Mouse (Mus musculus): ENCODE data around the gene Elovl6. TPM values are rescaled to one million over a fixed set of nuclear protein-coding genes. Genes with fewer than 3 reads are reported as not detected.

The Elovl6 gene
- polyA plus RNA-seq, 1 experiment from 2014 or later: 48.7 TPM

DNA sequence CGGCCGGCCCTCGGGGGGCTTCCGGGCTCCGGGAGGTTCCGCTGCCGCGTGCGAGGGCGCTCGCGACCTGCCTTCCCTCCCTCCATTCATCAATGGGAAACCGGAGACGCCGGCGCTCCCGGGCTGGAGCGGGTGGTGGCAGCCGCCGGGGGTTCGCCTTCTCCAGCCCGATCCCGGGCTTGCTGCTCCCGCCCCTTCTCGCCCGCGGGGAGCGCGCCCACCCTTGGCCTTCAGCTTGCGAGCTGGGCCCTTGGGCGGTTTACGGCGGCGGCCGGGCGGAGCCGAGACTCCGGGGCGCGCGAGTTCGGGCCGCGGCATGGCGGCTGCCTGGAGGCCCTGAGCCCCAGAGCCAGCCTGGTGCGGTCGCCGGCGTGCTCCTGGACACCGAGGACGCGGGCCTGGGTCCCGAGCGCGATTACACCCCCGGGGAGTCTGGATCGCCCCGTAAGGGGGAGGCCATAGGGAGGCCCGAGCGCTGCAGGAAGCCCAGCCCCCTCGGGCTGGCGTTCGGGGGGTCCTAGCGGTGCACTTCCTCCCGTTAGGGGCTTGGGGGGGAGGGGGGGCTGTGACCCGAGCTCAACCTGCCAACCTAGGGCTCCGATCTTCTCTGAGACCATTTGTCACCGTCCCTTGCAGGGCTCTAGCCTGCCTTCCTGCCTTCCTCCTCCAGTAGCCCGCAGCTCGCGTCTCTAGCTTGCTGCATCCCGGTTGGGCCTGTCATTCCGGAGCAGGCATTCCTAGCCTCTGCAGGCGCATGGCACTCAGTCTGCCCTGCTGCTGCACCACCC is 1.8 kb downstream of the Elovl6 start:
- peak overlapping the region; percentile 95 for H3K9ac ChIP-seq (replicated peaks; ENCODE audit: low read length)
- under 1% methylated on average over 49 of the region's 74 CpGs for WGBS
- H3K36me3 ChIP-seq (replicated peaks; ENCODE audit: control insufficient read depth, insufficient read depth, low read depth, low read length): no peaks in the 10 kb centered on the region
- peaks cover 6% of the 10 kb centered on the region for H3K4me1 ChIP-seq (ENCODE audit: control insufficient read depth, insufficient read depth, low read length)
- H3K9me3 ChIP-seq (replicated peaks; ENCODE audit: control insufficient read depth, low read length): no peaks in the 10 kb centered on the region
- ATAC-seq (replicated peaks; ENCODE audit: insufficient number of reproducible peaks, low FRiP score, low TSS enrichment, low read depth): peak; percentile 49
- peak overlapping the region; percentile 81 for H3K4me3 ChIP-seq (ENCODE audit: low read depth, low read length)
- DNase-seq (ENCODE audit: low spot score): peak; percentile 74
- peak overlapping the region; percentile 70 for H3K4me2 ChIP-seq (ENCODE audit: low read depth, low read length)
- no peaks in the 10 kb centered on the region for H3K27me3 ChIP-seq (ENCODE audit: control insufficient read depth, insufficient read depth, low read length)
- peak overlapping the region; percentile 98 for H3K27ac ChIP-seq (replicated peaks; ENCODE audit: low read depth, low read length)

DNA sequence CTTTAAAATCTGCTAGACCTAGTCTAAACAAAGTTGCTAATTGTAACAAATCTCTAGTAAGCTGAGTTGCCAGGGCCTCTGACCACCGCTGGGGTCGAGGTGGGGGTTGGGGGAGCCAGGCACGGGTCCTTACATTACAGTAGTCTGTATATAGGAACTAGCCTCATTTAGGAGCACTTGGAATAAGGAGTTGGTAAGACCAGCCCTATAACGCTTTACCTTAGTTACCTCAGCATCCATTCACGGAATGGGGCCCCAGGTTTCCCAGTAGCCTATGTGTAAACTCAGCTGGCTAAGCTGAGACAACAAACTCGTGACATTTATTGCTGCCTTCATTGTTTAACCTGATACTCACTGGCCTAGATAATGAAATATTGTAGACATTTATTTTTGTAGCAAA is 3.3 kb downstream of the Elovl6 start:
- H3K9ac ChIP-seq (replicated peaks; ENCODE audit: low read length): 0 out of 2 replicates have a peak overlapping the region, but pooled peaks have one; percentile 23
- no peaks in the 10 kb centered on the region for H3K27me3 ChIP-seq (ENCODE audit: control insufficient read depth, insufficient read depth, low read length)
- WGBS: 22% methylated on average over 6 of the region's 6 CpGs
- H3K36me3 ChIP-seq (replicated peaks; ENCODE audit: control insufficient read depth, insufficient read depth, low read depth, low read length): no peaks in the 10 kb centered on the region
- H3K4me3 ChIP-seq (ENCODE audit: low read depth, low read length): peak overlapping the region; percentile 81
- H3K27ac ChIP-seq (replicated peaks; ENCODE audit: low read depth, low read length): peak overlapping the region; percentile 70
- peaks cover 6% of the 10 kb centered on the region for H3K4me1 ChIP-seq (ENCODE audit: control insufficient read depth, insufficient read depth, low read length)
- DNase-seq (ENCODE audit: low spot score) (no peak), ATAC-seq (replicated peaks; ENCODE audit: insufficient number of reproducible peaks, low FRiP score, low TSS enrichment, low read depth) (no peak)
- peak overlapping the region; percentile 38; the same call in 1 of the 2 replicates for H3K4me2 ChIP-seq (ENCODE audit: low read depth, low read length)
- no peaks in the 10 kb centered on the region for H3K9me3 ChIP-seq (replicated peaks; ENCODE audit: control insufficient read depth, low read length)

DNA sequence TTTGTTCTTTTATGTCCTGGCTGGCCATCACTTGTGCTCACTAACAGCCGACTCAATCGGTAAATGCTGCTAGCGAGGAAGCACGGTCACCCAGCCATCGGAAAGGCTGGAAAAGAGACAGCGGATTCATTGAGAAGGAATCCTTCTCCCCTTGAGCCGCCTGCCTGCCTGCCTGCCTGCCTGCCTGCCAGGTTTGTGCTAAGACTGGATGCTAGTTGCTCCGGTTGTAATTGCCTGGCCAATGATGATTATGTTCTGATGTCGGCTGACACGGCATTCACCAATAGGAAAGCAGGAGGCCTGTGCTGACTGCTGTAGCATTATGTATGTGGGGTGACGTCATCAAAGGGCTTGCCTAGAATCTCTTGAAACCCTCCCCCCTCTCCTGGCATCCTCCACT is 4.0 kb downstream of the Elovl6 start:
- peaks cover 6% of the 10 kb centered on the region for H3K4me1 ChIP-seq (ENCODE audit: control insufficient read depth, insufficient read depth, low read length)
- peak overlapping the region; percentile 24 for H3K4me3 ChIP-seq (ENCODE audit: low read depth, low read length)
- peak overlapping the region; percentile 26 for H3K9ac ChIP-seq (replicated peaks; ENCODE audit: low read length)
- no peaks in the 10 kb centered on the region for H3K27me3 ChIP-seq (ENCODE audit: control insufficient read depth, insufficient read depth, low read length)
- no peaks in the 10 kb centered on the region for H3K36me3 ChIP-seq (replicated peaks; ENCODE audit: control insufficient read depth, insufficient read depth, low read depth, low read length)
- DNase-seq (ENCODE audit: low spot score) (peak; percentile 99), ATAC-seq (replicated peaks; ENCODE audit: insufficient number of reproducible peaks, low FRiP score, low TSS enrichment, low read depth) (peak; percentile 88)
- under 1% methylated on average over 11 of the region's 11 CpGs for WGBS
- H3K4me2 ChIP-seq (ENCODE audit: low read depth, low read length): peak overlapping the region; percentile 38
- no peaks in the 10 kb centered on the region for H3K9me3 ChIP-seq (replicated peaks; ENCODE audit: control insufficient read depth, low read length)
- peak overlapping the region; percentile 70 for H3K27ac ChIP-seq (replicated peaks; ENCODE audit: low read depth, low read length)

DNA sequence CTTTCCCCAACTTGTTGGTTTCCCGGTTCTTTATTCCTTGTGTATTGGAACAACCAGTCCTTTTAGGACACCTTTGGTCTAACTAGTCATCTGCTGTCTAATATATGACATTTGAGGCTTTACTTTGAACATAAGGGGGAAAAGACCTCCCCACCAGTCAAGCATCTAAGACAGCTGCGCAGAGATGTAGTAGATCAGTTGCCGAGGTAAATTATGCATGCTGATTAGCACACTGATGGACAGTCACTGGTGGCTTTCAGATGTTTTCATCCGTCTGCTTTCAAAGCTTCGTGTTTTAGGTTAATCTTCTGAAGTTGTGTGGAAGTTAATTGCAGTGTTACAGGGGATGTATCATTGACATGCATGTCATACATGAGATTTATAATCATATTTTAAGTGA is 5.8 kb downstream of the Elovl6 start:
- no peak overlapping the region for H3K4me3 ChIP-seq (ENCODE audit: low read depth, low read length)
- WGBS: 42% methylated on average over 5 of the region's 5 CpGs
- no peak overlapping the region for H3K4me2 ChIP-seq (ENCODE audit: low read depth, low read length)
- H3K36me3 ChIP-seq (replicated peaks; ENCODE audit: control insufficient read depth, insufficient read depth, low read depth, low read length): no peaks in the 10 kb centered on the region
- no peak overlapping the region for H3K27ac ChIP-seq (replicated peaks; ENCODE audit: low read depth, low read length)
- no peak for DNase-seq (ENCODE audit: low spot score)
- no peak overlapping the region for H3K9ac ChIP-seq (replicated peaks; ENCODE audit: low read length)
- H3K27me3 ChIP-seq (ENCODE audit: control insufficient read depth, insufficient read depth, low read length): no peaks in the 10 kb centered on the region
- H3K4me1 ChIP-seq (ENCODE audit: control insufficient read depth, insufficient read depth, low read length): peaks cover 6% of the 10 kb centered on the region
- H3K9me3 ChIP-seq (replicated peaks; ENCODE audit: control insufficient read depth, low read length): no peaks in the 10 kb centered on the region
- no peak for ATAC-seq (replicated peaks; ENCODE audit: insufficient number of reproducible peaks, low FRiP score, low TSS enrichment, low read depth)

DNA sequence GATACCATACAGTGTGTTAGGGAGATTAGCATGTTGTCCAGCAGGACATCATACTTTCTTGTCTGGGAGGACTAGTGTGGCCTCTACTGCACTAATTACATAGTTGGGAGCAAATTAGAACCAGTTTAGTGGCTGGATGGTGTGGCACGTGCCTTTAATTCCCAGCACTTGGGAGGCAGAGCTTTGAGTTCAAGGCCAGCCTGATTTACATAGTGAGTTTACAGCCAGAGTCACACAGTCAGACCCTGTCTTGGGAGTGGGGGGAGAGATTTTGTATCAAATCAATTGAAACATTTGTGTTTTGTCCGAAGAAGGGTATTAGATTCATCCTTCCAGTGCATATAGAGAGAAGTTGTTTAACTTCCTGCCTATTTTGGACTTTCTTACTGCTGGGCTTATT is 8.7 kb downstream of the Elovl6 start:
- Histone ChIP-seq H3K27me3 (ENCODE audit: control insufficient read depth, insufficient read depth, low read length) (no peaks in the 10 kb centered on the region), H3K36me3 (replicated peaks; ENCODE audit: control insufficient read depth, insufficient read depth, low read depth, low read length) (peaks cover 4% of the 10 kb centered on the region; the same call in 1 of the 2 replicates), H3K9me3 (replicated peaks; ENCODE audit: control insufficient read depth, low read length) (no peaks in the 10 kb centered on the region), H3K4me3 (ENCODE audit: low read depth, low read length) (no peak overlapping the region), H3K9ac (replicated peaks; ENCODE audit: low read length) (no peak overlapping the region), H3K27ac (replicated peaks; ENCODE audit: low read depth, low read length) (no peak overlapping the region), H3K4me2 (ENCODE audit: low read depth, low read length) (no peak overlapping the region), H3K4me1 (ENCODE audit: control insufficient read depth, insufficient read depth, low read length) (no peaks in the 10 kb centered on the region; the same call in 1 of the 2 replicates)
- DNase-seq (ENCODE audit: low spot score) (no peak), ATAC-seq (replicated peaks; ENCODE audit: insufficient number of reproducible peaks, low FRiP score, low TSS enrichment, low read depth) (no peak)
- WGBS: 86% methylated on average over 2 of the region's 2 CpGs

DNA sequence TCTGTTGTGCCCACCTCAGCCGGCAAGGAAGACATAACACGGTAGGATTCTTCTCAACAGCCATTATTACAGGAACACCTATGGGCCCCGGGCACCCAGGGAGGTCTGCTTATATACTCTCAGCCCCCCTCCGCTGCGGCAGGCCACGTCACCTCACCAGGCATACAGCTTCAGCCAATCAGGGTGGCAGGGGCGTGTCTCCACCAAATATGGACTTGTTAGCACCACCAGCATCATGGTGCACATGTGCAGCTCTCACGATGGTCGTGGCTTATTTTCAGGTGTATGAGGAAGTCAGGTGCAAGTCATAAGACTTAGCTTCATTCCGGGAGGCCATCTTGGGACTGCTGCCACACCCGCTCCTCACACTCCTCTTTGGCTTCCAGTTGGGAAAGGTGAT is 9.3 kb downstream of the Elovl6 start:
- Histone ChIP-seq H3K4me1 (ENCODE audit: control insufficient read depth, insufficient read depth, low read length) (no peaks in the 10 kb centered on the region; the same call in 1 of the 2 replicates), H3K9me3 (replicated peaks; ENCODE audit: control insufficient read depth, low read length) (no peaks in the 10 kb centered on the region), H3K4me2 (ENCODE audit: low read depth, low read length) (no peak overlapping the region), H3K36me3 (replicated peaks; ENCODE audit: control insufficient read depth, insufficient read depth, low read depth, low read length) (peaks cover 4% of the 10 kb centered on the region; the same call in 1 of the 2 replicates), H3K27ac (replicated peaks; ENCODE audit: low read depth, low read length) (no peak overlapping the region), H3K27me3 (ENCODE audit: control insufficient read depth, insufficient read depth, low read length) (no peaks in the 10 kb centered on the region), H3K4me3 (ENCODE audit: low read depth, low read length) (no peak overlapping the region), H3K9ac (replicated peaks; ENCODE audit: low read length) (no peak overlapping the region)
- WGBS: 97% methylated on average over 11 of the region's 11 CpGs
- no peak for ATAC-seq (replicated peaks; ENCODE audit: insufficient number of reproducible peaks, low FRiP score, low TSS enrichment, low read depth)
- no peak for DNase-seq (ENCODE audit: low spot score)

DNA sequence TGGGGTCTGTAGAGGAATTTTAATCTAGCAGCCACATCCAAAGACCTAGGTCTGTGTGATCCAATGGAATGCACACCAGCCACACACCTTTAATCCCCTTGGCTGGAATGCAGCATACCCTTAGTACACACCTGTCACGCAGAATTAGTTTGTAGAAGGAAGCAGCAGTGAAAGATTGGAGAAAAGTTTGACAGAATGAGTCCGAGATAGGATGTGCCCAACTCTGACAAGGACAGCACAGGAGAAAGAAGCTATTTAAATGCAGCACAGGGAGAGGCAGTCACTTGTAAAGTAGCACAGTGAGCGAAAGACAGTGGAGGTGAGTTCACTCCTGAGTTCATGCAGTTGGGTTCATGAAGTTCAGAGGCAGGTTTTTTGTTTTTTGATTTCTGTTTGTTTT is 11.2 kb downstream of the Elovl6 start:
- H3K36me3 ChIP-seq (replicated peaks; ENCODE audit: control insufficient read depth, insufficient read depth, low read depth, low read length): peaks cover 4% of the 10 kb centered on the region; the same call in 1 of the 2 replicates
- 95% methylated on average over 3 of the region's 3 CpGs for WGBS
- H3K4me3 ChIP-seq (ENCODE audit: low read depth, low read length): no peak overlapping the region
- ATAC-seq (replicated peaks; ENCODE audit: insufficient number of reproducible peaks, low FRiP score, low TSS enrichment, low read depth) (no peak), DNase-seq (ENCODE audit: low spot score) (no peak)
- no peak overlapping the region for H3K4me2 ChIP-seq (ENCODE audit: low read depth, low read length)
- H3K9me3 ChIP-seq (replicated peaks; ENCODE audit: control insufficient read depth, low read length): no peaks in the 10 kb centered on the region
- H3K4me1 ChIP-seq (ENCODE audit: control insufficient read depth, insufficient read depth, low read length): no peaks in the 10 kb centered on the region; the same call in 1 of the 2 replicates
- no peak overlapping the region for H3K27ac ChIP-seq (replicated peaks; ENCODE audit: low read depth, low read length)
- no peaks in the 10 kb centered on the region for H3K27me3 ChIP-seq (ENCODE audit: control insufficient read depth, insufficient read depth, low read length)
- H3K9ac ChIP-seq (replicated peaks; ENCODE audit: low read length): no peak overlapping the region

DNA sequence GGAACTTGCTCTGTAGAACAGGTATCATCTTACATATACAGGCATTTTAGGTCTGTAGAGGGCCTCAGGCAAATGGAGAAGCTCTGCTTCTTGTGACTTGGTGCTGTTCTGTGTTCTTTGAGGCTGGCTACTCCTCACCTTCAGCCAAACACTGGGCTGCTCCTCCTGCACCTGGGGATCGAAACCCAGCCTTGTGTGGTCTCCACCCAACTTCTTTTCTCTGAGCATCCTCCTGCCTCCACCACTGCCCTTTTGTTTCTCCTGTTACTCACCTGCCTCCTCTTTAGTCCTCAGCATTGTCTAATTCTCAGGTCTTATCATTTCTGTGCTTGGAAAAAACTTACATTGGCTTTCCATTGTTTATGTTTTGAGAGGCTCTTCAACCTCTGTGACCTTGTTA is 12.1 kb downstream of the Elovl6 start:
- Histone ChIP-seq H3K36me3 (replicated peaks; ENCODE audit: control insufficient read depth, insufficient read depth, low read depth, low read length) (peaks cover 4% of the 10 kb centered on the region; the same call in 1 of the 2 replicates), H3K4me1 (ENCODE audit: control insufficient read depth, insufficient read depth, low read length) (no peaks in the 10 kb centered on the region; the same call in 1 of the 2 replicates), H3K4me2 (ENCODE audit: low read depth, low read length) (no peak overlapping the region), H3K27me3 (ENCODE audit: control insufficient read depth, insufficient read depth, low read length) (no peaks in the 10 kb centered on the region), H3K27ac (replicated peaks; ENCODE audit: low read depth, low read length) (no peak overlapping the region), H3K9ac (replicated peaks; ENCODE audit: low read length) (no peak overlapping the region), H3K4me3 (ENCODE audit: low read depth, low read length) (no peak overlapping the region), H3K9me3 (replicated peaks; ENCODE audit: control insufficient read depth, low read length) (no peaks in the 10 kb centered on the region)
- no peak for ATAC-seq (replicated peaks; ENCODE audit: insufficient number of reproducible peaks, low FRiP score, low TSS enrichment, low read depth)
- DNase-seq (ENCODE audit: low spot score): no peak
- 81% methylated on average over 1 of the region's 1 CpGs for WGBS

Data from embryonic facial prominence, embryonic 11.5 days (tissue).